Mouse (Mus musculus): ENCODE data around the gene Brwd3.

- no peak for TF ChIP-seq CTCF (IDR thresholded peaks at IDR 0.05; ENCODE audit: insufficient read depth, low read depth, low read length)
- TF ChIP-seq POLR2A (IDR thresholded peaks at IDR 0.05; ENCODE audit: insufficient read depth, low read depth, low read length) = no peak
Observed at GRCm38 (mm10) chrX:108797268-108797667, 36.9 kb downstream of the Brwd3 start.

Data from olfactory bulb, adult 2 months (tissue).